Mouse (Mus musculus) kidney, adult 2 months (tissue): ENCODE results near the gene Ppp2r5c. TPM values are rescaled to one million over a fixed set of nuclear protein-coding genes. Genes with fewer than 3 reads are reported as not detected.

Experiments
- DNase-seq: peaks from one replicate; pipeline ENCODE4 v3.0.0; 2021
- H3K27ac ChIP-seq: fragments of 200-500 bp; 2 replicates; pipeline ENCODE4 v1.5.1; 2012; ENCODE audit warnings: low read depth, low read length, control low read depth, inconsistent platforms; ENCODE audit not compliant: insufficient read depth
- H3K27me3 ChIP-seq: fragments of 200-500 bp; replicated peaks from 2 replicates; pipeline ENCODE4 v1.6.1; 2012; ENCODE audit warnings: mild to moderate bottlenecking, moderate library complexity, low read length, inconsistent platforms; ENCODE audit not compliant: control insufficient read depth, insufficient read depth
- H3K36me3 ChIP-seq: fragments of 200-500 bp; 2 replicates; pipeline ENCODE4 v1.6.1; 2012; ENCODE audit warnings: mild to moderate bottlenecking, moderate library complexity, low read length, inconsistent platforms; ENCODE audit not compliant: control insufficient read depth, insufficient read depth
- H3K4me1 ChIP-seq: fragments of 200-500 bp; 2 replicates; pipeline ENCODE4 v1.6.1; 2011; ENCODE audit warnings: low read length; ENCODE audit not compliant: control insufficient read depth, insufficient read depth
- H3K4me3 ChIP-seq: fragments of 200-500 bp; 2 replicates; pipeline ENCODE4 v1.5.1; 2011; ENCODE audit warnings: mild to moderate bottlenecking, low read depth, low read length, control low read depth; ENCODE audit not compliant: insufficient read depth
- CTCF ChIP-seq: fragments of 200-500 bp; conservative IDR thresholded peaks from 2 replicates; pipeline ENCODE4 v1.5.1; 2011; ENCODE audit warnings: low read depth, mild to moderate bottlenecking, control low read depth, low read length, moderate library complexity, mixed read lengths; ENCODE audit not compliant: insufficient read depth, insufficient read length
- POLR2A ChIP-seq: fragments of 200-500 bp; IDR thresholded peaks from one replicate; pipeline ENCODE4 v1.6.1; 2011; ENCODE audit warnings: low read depth, low read length, control low read depth
- WGBS: fragments of 180-500 bp; shearing (Covaris S2); methylation state at CpG from one replicate; pipeline ENCODE4 v1.1.7; 2018; 5-methylcytosine and 5-hydroxymethylcytosine counted together
- polyA plus RNA-seq: library from polyadenylated mRNA; depleted of rRNA; stranded (reverse); fragments of >200 nt; gene quantifications from 2 replicates; pipeline ENCODE4 v1.2.3, GENCODE M21; 2012

The Ppp2r5c gene
- polyA plus RNA-seq, 1 experiment: 41.3 TPM

- Histone ChIP-seq H3K27ac (no peak overlapping the region), H3K4me1 (peaks cover 8% of the 10 kb centered on the region; the same call in 1 of the 2 replicates), H3K27me3 (no peaks in the 10 kb centered on the region), H3K36me3 (no peaks in the 10 kb centered on the region; the same call in 1 of the 2 replicates), H3K4me3 (no peak overlapping the region)
- TF ChIP-seq POLR2A (no peak), CTCF (no peak)
- WGBS: 92% methylated on average over 5 of the region's 5 CpGs
- no peak for DNase-seq
Observed at GRCm38 (mm10) chr12:110541528-110541927, 94.6 kb downstream of the Ppp2r5c start.

- no peak overlapping the region for H3K4me3 ChIP-seq
- TF ChIP-seq CTCF (no peak), POLR2A (no peak)
- WGBS: 60% methylated on average over 4 of the region's 4 CpGs
- H3K4me1 ChIP-seq: 0 out of 2 replicates have a peak, but pooled peaks cover 3% of the 10 kb centered on the region
- no peak overlapping the region for H3K27ac ChIP-seq
- DNase-seq: no peak
- no peaks in the 10 kb centered on the region; the same call in 1 of the 2 replicates for H3K36me3 ChIP-seq
- no peaks in the 10 kb centered on the region for H3K27me3 ChIP-seq
Observed at GRCm38 (mm10) chr12:110545040-110545701, 98.3 kb downstream of the Ppp2r5c start.

DNA sequence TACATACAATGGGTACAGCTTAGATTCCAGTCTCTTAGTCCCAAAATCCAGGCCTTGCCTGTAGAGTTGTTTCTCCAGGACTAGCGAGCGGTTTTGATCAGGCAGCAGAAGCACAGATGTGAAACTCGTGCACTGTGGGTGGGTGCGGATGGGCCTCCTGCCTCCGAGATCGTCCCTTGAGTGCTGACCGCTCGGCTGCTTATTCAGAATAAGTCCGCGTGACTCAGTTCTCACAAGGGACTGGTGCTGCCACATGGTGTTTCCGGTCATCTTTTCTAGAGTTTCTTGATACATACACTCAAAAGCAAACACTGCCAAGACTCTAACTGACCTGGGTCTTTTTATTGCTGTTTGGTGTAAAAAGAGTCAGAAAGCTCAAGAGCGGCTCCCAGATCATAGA is 100.7 kb downstream of the Ppp2r5c start:
- TF ChIP-seq POLR2A (no peak), CTCF (no peak)

GRCm38 (mm10) chr12:110549437-110550112 is 102.7 kb downstream of the Ppp2r5c start:
- 78% methylated on average over 7 of the region's 7 CpGs for WGBS
- Histone ChIP-seq H3K27me3 (no peaks in the 10 kb centered on the region), H3K4me3 (no peak overlapping the region), H3K27ac (no peak overlapping the region), H3K36me3 (peaks cover 2% of the 10 kb centered on the region; the same call in 1 of the 2 replicates), H3K4me1 (no peaks in the 10 kb centered on the region)
- DNase-seq: no peak
- TF ChIP-seq CTCF (no peak), POLR2A (no peak)

More for the DNA sequence above, 100.7 kb downstream of the Ppp2r5c start:
- no peak for DNase-seq
- H3K4me3 ChIP-seq: no peak overlapping the region
- H3K4me1 ChIP-seq: no peaks in the 10 kb centered on the region
- no peak overlapping the region for H3K27ac ChIP-seq
- 98% methylated on average over 12 of the region's 12 CpGs for WGBS
- H3K36me3 ChIP-seq: no peaks in the 10 kb centered on the region; the same call in 1 of the 2 replicates
- H3K27me3 ChIP-seq: no peaks in the 10 kb centered on the region

- Histone ChIP-seq H3K27ac (no peak overlapping the region), H3K4me3 (no peak overlapping the region), H3K27me3 (no peaks in the 10 kb centered on the region), H3K36me3 (peaks cover 2% of the 10 kb centered on the region; the same call in 1 of the 2 replicates), H3K4me1 (no peaks in the 10 kb centered on the region)
- DNase-seq: no peak
- 91% methylated on average over 15 of the region's 15 CpGs for WGBS
- TF ChIP-seq POLR2A (no peak), CTCF (no peak)
Observed at GRCm38 (mm10) chr12:110550364-110550763, 103.4 kb downstream of the Ppp2r5c start.

DNA sequence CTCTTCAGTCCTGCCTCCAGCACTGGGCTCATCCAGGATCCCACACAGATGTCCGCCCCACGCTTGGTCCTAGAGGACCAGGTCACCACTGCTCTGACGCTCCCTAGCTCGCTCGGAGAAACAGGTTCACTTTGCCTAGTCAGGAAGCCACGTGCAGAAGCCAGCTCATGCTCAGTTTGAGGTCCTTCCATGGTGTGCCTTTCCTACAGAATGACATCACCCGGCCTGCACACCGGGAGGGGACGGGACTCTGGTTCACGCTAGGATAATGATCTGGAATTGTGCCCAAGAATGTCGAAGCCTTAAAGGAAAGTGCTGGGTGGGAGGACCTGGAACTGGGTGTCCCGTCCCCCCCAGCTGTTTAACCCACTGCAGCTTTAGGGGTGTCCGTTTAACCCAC is 105.2 kb downstream of the Ppp2r5c start:
- 59% methylated on average over 13 of the region's 13 CpGs for WGBS

GRCm38 (mm10) chr12:110553362-110553761 is 106.4 kb downstream of the Ppp2r5c start:
- no peak for TF ChIP-seq CTCF
- no peak for TF ChIP-seq POLR2A
- no peak overlapping the region for H3K27ac ChIP-seq
- H3K36me3 ChIP-seq: 0 out of 2 replicates have a peak, but pooled peaks cover 2% of the 10 kb centered on the region
- whole genome bisulfite sequencing: 92% methylated on average over 5 of the region's 5 CpGs
- H3K4me3 ChIP-seq: no peak overlapping the region
- no peaks in the 10 kb centered on the region for H3K4me1 ChIP-seq
- DNase-seq: no peak
- H3K27me3 ChIP-seq: no peaks in the 10 kb centered on the region

More for the DNA sequence above, 105.2 kb downstream of the Ppp2r5c start:
- H3K27me3 ChIP-seq: no peaks in the 10 kb centered on the region
- 0 out of 2 replicates have a peak, but pooled peaks cover 2% of the 10 kb centered on the region for H3K36me3 ChIP-seq
- no peaks in the 10 kb centered on the region for H3K4me1 ChIP-seq
- H3K27ac ChIP-seq: no peak overlapping the region
- TF ChIP-seq POLR2A (no peak), CTCF (no peak)
- DNase-seq: no peak
- no peak overlapping the region for H3K4me3 ChIP-seq
